ENCODE assay signal across 15 mouse cellular contexts in genomic region chr4:107520816-107521215, GRCm38 (mm10).
DNase-seq lines count a peak whose midpoint lies in the region; ATAC-seq and TF ChIP-seq lines count a peak whose summit lies in the region.
"Had no signal": no experiment of that assay in that cellular context is flagged by ENCODE, and none has a peak within 500 bp of the region (broad histone marks: within the 10 kb centered on the region; RNA-seq: fewer than 3 reads in every experiment).

No protein-coding gene starts in this region.

- H3K4me1 ChIP-seq in forebrain, embryonic 10.5 days = peaks cover 39% of the 10 kb centered on the region
- H3K4me1 ChIP-seq in forebrain, postnatal 0 days (ENCODE audit: insufficient read depth) = no peaks in the 10 kb centered on the region
- H3K4me1 ChIP-seq in lung, postnatal 0 days (ENCODE audit: insufficient read depth, low read depth, low read length) = no peaks in the 10 kb centered on the region
- peaks cover 55% of the 10 kb centered on the region for H3K4me1 ChIP-seq in embryonic facial prominence, embryonic 10.5 days
- H3K4me1 ChIP-seq in hindbrain, postnatal 0 days (ENCODE audit: insufficient read depth, low read length) = no peaks in the 10 kb centered on the region
- H3K4me1 ChIP-seq in heart, embryonic 11.5 days (ENCODE audit: control insufficient read depth, insufficient read depth, low read length) = peaks cover 5% of the 10 kb centered on the region; the same call in 1 of the 2 replicates
- H3K4me1 ChIP-seq: liver, embryonic 15.5 days had no signal

- H3K4me3 ChIP-seq in forebrain, embryonic 10.5 days = no peak overlapping the region
- no peak overlapping the region for H3K4me3 ChIP-seq in forebrain, postnatal 0 days (ENCODE audit: low read depth, low read length)
- H3K4me3 ChIP-seq in lung, postnatal 0 days (ENCODE audit: low read depth, low read length) = no peak overlapping the region
- no peak overlapping the region for H3K4me3 ChIP-seq in embryonic facial prominence, embryonic 10.5 days
- no peak overlapping the region for H3K4me3 ChIP-seq in hindbrain, postnatal 0 days (ENCODE audit: low read length)
- H3K4me3 ChIP-seq in heart, embryonic 11.5 days (ENCODE audit: low read depth, low read length) = no peak overlapping the region
- H3K4me3 ChIP-seq: heart, embryonic 10.5 days; hindbrain, embryonic 12.5 days; limb, embryonic 12.5 days; liver, embryonic 15.5 days; neural tube, embryonic 13.5 days had no signal

- H3K36me3 ChIP-seq in forebrain, embryonic 10.5 days (replicated peaks) = no peaks in the 10 kb centered on the region
- no peaks in the 10 kb centered on the region for H3K36me3 ChIP-seq in forebrain, postnatal 0 days (ENCODE audit: insufficient read depth)
- no peaks in the 10 kb centered on the region for H3K36me3 ChIP-seq in lung, postnatal 0 days (ENCODE audit: insufficient read depth, low read length)
- H3K36me3 ChIP-seq in embryonic facial prominence, embryonic 10.5 days (replicated peaks) = no peaks in the 10 kb centered on the region
- H3K36me3 ChIP-seq in hindbrain, postnatal 0 days (ENCODE audit: insufficient read depth, low read length) = no peaks in the 10 kb centered on the region
- H3K36me3 ChIP-seq in heart, embryonic 11.5 days (ENCODE audit: control insufficient read depth, insufficient read depth, low read length) = no peaks in the 10 kb centered on the region
- H3K36me3 ChIP-seq: heart, embryonic 10.5 days; hindbrain, embryonic 12.5 days; limb, embryonic 12.5 days; liver, embryonic 15.5 days; neural tube, embryonic 13.5 days had no signal

- no peaks in the 10 kb centered on the region for H3K27me3 ChIP-seq in forebrain, embryonic 10.5 days (ENCODE audit: poor library complexity, severe bottlenecking)
- H3K27me3 ChIP-seq in forebrain, postnatal 0 days (ENCODE audit: insufficient read depth, low read length) = no peaks in the 10 kb centered on the region
- no peaks in the 10 kb centered on the region for H3K27me3 ChIP-seq in lung, postnatal 0 days (replicated peaks; ENCODE audit: insufficient read depth, low read length)
- H3K27me3 ChIP-seq in embryonic facial prominence, embryonic 10.5 days (replicated peaks; ENCODE audit: low read depth, poor library complexity, severe bottlenecking) = peaks cover 8% of the 10 kb centered on the region; the same call in 1 of the 2 replicates
- H3K27me3 ChIP-seq in hindbrain, postnatal 0 days (ENCODE audit: insufficient read depth, low read length) = no peaks in the 10 kb centered on the region
- 0 out of 2 replicates have a peak, but pooled peaks cover 3% of the 10 kb centered on the region for H3K27me3 ChIP-seq in heart, embryonic 11.5 days (ENCODE audit: control insufficient read depth, insufficient read depth, low read length)
- H3K27me3 ChIP-seq: hindbrain, embryonic 12.5 days; limb, embryonic 12.5 days; liver, embryonic 15.5 days; neural tube, embryonic 13.5 days had no signal

- TF ChIP-seq EP300 in lung, postnatal 0 days (IDR thresholded peaks at IDR 0.05) = no peak

- ATAC-seq in forebrain, postnatal 0 days = no peak
- no peak for ATAC-seq in lung, postnatal 0 days
- ATAC-seq in hindbrain, postnatal 0 days = no peak
- ATAC-seq in heart, embryonic 11.5 days (replicated peaks; ENCODE audit: insufficient number of reproducible peaks, low FRiP score, low TSS enrichment) = no peak
- ATAC-seq: intestine, postnatal 0 days had no signal

- no peak overlapping the region for H3K9ac ChIP-seq in forebrain, postnatal 0 days
- H3K9ac ChIP-seq in lung, postnatal 0 days (replicated peaks; ENCODE audit: low read depth) = no peak overlapping the region
- H3K9ac ChIP-seq in hindbrain, postnatal 0 days (replicated peaks; ENCODE audit: low read length) = no peak overlapping the region
- no peak overlapping the region for H3K9ac ChIP-seq in heart, embryonic 11.5 days (ENCODE audit: low read depth, low read length)
- H3K9ac ChIP-seq: hindbrain, embryonic 12.5 days; limb, embryonic 12.5 days; liver, embryonic 15.5 days; neural tube, embryonic 13.5 days had no signal

- 20% methylated on average over 4 of the region's 5 CpGs for WGBS in forebrain, embryonic 10.5 days
- WGBS in forebrain, postnatal 0 days = 28% methylated on average over 4 of the region's 5 CpGs
- WGBS in lung, postnatal 0 days = 59% methylated on average over 4 of the region's 5 CpGs
- 36% methylated on average over 5 of the region's 5 CpGs for WGBS in embryonic facial prominence, embryonic 10.5 days
- 56% methylated on average over 4 of the region's 5 CpGs for WGBS in hindbrain, postnatal 0 days
- 52% methylated on average over 5 of the region's 5 CpGs for WGBS in heart, embryonic 11.5 days (ENCODE audit: insufficient replicate concordance)

- peak overlapping the region; percentile 63 for H3K27ac ChIP-seq in forebrain, embryonic 10.5 days
- H3K27ac ChIP-seq in forebrain, postnatal 0 days (ENCODE audit: low read depth, low read length) = no peak overlapping the region
- no peak overlapping the region for H3K27ac ChIP-seq in lung, postnatal 0 days (ENCODE audit: low read length)
- peak overlapping the region; percentile 69 for H3K27ac ChIP-seq in embryonic facial prominence, embryonic 10.5 days (replicated peaks)
- no peak overlapping the region for H3K27ac ChIP-seq in hindbrain, postnatal 0 days
- no peak overlapping the region for H3K27ac ChIP-seq in heart, embryonic 11.5 days (ENCODE audit: low read depth, low read length)
- H3K27ac ChIP-seq: liver, embryonic 15.5 days; neural tube, embryonic 13.5 days had no signal

- no peak overlapping the region for H3K4me2 ChIP-seq in forebrain, postnatal 0 days (ENCODE audit: low read depth)
- no peak overlapping the region for H3K4me2 ChIP-seq in lung, postnatal 0 days (replicated peaks; ENCODE audit: low read depth, low read length)
- no peak overlapping the region for H3K4me2 ChIP-seq in hindbrain, postnatal 0 days (ENCODE audit: low read depth, low read length)
- no peak overlapping the region for H3K4me2 ChIP-seq in heart, embryonic 11.5 days
- H3K4me2 ChIP-seq: hindbrain, embryonic 12.5 days; limb, embryonic 12.5 days; liver, embryonic 15.5 days; neural tube, embryonic 13.5 days had no signal

- no peaks in the 10 kb centered on the region for H3K9me3 ChIP-seq in forebrain, embryonic 10.5 days
- no peaks in the 10 kb centered on the region for H3K9me3 ChIP-seq in forebrain, postnatal 0 days (ENCODE audit: low read length)
- no peaks in the 10 kb centered on the region for H3K9me3 ChIP-seq in lung, postnatal 0 days (ENCODE audit: low read length)
- no peaks in the 10 kb centered on the region for H3K9me3 ChIP-seq in embryonic facial prominence, embryonic 10.5 days
- no peaks in the 10 kb centered on the region for H3K9me3 ChIP-seq in hindbrain, postnatal 0 days (ENCODE audit: low read length)
- no peaks in the 10 kb centered on the region for H3K9me3 ChIP-seq in heart, embryonic 11.5 days (replicated peaks; ENCODE audit: control insufficient read depth, low read length)
- H3K9me3 ChIP-seq: heart, embryonic 10.5 days; hindbrain, embryonic 12.5 days; limb, embryonic 12.5 days; liver, embryonic 15.5 days; neural tube, embryonic 13.5 days had no signal

- no peak for DNase-seq in forebrain, embryonic 10.5 days (ENCODE audit: extremely low spot score, low spot score)
- DNase-seq in forebrain, postnatal 0 days = no peak
- peak; percentile 22 for DNase-seq in lung, postnatal 10 days
- no peak for DNase-seq in lung, postnatal 0 days (ENCODE audit: low spot score)
- peak; percentile 50 for DNase-seq in NIH3T3 (ENCODE audit: low read depth)
- DNase-seq in embryonic facial prominence, embryonic 10.5 days (ENCODE audit: low spot score) = peak; percentile 59
- no peak for DNase-seq in hindbrain, postnatal 0 days (ENCODE audit: low spot score)
- DNase-seq: cerebellum, adult 11 months had no signal

- no peak for TF ChIP-seq CTCF in forebrain, postnatal 0 days (IDR thresholded peaks at IDR 0.05; ENCODE audit: low read depth)
- no peak for TF ChIP-seq CTCF in lung, postnatal 0 days (IDR thresholded peaks at IDR 0.05)
- no peak for TF ChIP-seq CTCF in hindbrain, postnatal 0 days (IDR thresholded peaks at IDR 0.05; ENCODE audit: low read depth)

Comparison
In these comparisons a context has a peak if more than half of its experiments do, and no peak if none do; other contexts are left out.
1. DNase-seq: peak in lung, postnatal 10 days (single experiment), NIH3T3 (single experiment) and embryonic facial prominence, embryonic 10.5 days (single experiment); none in forebrain, embryonic 10.5 days (single experiment), forebrain, postnatal 0 days (single experiment), lung, postnatal 0 days (single experiment) and hindbrain, postnatal 0 days (single experiment).
2. H3K27ac ChIP-seq: peak in forebrain, embryonic 10.5 days (single experiment) and embryonic facial prominence, embryonic 10.5 days (single experiment); none in forebrain, postnatal 0 days (single experiment), lung, postnatal 0 days (single experiment), hindbrain, postnatal 0 days (single experiment) and heart, embryonic 11.5 days (single experiment).